Mouse (Mus musculus) frontal cortex, adult 2 months (tissue): ENCODE measurements around the gene Cyb5r4. TPM values are rescaled to one million over a fixed set of nuclear protein-coding genes. Genes with fewer than 3 reads are reported as not detected.
A peak's percentile ranks its signal among the peaks of the same experiment; 100 is the strongest.
"Not testable (repeated sequence)": the region's sequence is repeated elsewhere in the genome, so short reads cannot be mapped to it uniquely, and the experiment has no call there.

ENCODE experiments used
- DNase-seq, 2 experiments: peaks; one replicate each; pipeline ENCODE4 v3.0.0; 2022; ENCODE audit warnings: low spot score in 1 of 2; ENCODE audit errors: extremely low spot score in 1 of 2
- polyA plus RNA-seq: library from polyadenylated mRNA; depleted of rRNA; stranded (reverse); fragments of >200 nt; gene quantifications from 2 replicates; pipeline ENCODE4 v1.2.3, GENCODE M21; 2012; rRNA removed

Gene Cyb5r4
- 31.1 and 34.4 TPM in 2 replicates for polyA plus RNA-seq

DNA sequence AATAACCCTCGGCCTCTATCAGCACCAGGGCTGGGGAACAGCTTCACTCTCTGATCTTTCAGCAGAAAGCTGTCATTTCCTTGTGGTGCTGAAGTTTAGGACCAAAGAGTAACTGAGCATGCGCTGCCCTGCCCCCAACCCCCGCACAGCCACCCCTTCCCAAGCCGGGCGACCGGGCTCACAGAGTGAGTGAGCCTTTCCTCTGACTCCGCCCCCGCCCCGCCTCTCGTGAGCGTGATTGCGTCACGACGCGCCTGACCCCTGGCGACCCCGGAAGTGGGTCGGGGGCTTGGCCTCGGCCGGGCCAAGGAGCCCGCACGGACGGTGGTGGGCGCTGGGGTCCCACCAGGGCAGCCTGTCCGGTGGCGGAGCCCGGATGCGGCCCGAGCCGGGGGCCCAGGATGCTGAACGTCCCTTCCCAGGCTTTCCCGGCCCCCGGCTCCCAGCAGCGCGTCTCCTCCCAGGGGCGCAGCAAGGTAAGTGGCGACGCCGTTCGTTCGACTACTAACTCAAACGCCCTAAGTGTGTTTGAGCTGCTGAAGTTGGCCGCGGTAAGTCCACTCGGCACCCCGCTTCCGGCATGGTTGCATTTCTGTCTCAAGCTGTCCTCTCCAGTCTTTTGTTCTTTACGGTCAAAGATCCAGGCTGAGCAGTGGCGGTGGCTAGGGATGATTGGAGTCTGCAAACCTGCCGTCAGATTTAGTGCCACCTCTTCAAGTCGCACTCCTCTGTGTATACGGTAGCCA, at the start of gene Cyb5r4:
Gene Cyb5r4, plus strand, starts transcription at position 237 of the 746 bp plus-strand sequence.
- DNase-seq = peak; percentile 87 to 96

DNA sequence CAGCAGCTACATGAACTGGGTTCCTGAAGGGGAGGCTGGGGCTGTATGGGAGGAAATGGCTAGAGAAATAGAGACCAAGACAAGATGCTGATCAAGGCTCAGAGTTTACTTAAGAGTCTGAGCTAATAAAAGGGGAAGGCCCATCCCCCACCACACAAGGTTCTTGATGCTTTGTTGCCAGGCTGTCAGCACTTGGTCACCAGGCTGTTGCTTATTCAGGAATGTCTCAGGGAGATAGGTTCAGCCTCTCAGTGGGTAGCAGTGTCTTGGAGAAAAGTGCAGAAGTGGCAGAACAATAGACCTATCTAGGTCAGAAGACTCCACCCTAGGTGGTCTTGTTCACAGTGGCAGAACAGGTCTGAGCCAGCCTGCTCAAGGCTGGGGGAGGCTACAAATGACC, 49.3 kb upstream of the Cyb5r4 start:
- DNase-seq = not testable (repeated sequence)

DNA sequence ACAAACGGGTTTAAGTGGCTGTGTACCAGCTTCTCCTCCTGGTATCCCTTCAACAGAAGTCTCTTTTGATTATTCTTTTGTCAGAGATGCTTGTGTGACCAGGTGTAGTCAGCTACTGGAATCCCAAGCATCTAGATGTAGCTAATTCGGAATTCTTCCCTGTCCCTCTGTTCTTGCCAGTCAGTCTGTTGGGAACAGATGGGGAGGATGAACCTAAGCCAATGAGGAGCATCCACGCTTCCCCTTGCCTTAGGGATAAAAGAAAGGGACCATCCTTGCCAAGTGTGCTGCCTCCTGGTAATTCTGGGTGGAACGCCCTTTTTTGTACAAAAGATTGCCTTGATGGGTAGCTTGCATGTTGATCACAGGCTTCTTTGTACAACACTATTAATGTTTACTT, 48.3 kb upstream of the Cyb5r4 start:
- peak in 1 of 2 experiments; percentile 30 for DNase-seq

GRCm38 (mm10) chr9:86976896-86977295, 44.9 kb upstream of the Cyb5r4 start:
- DNase-seq = peak in 1 of 2 experiments; percentile 43

GRCm38 (mm10) chr9:86978257-86978907, 43.4 kb upstream of the Cyb5r4 start:
- DNase-seq = no peak

GRCm38 (mm10) chr9:86980048-86980447, 41.8 kb upstream of the Cyb5r4 start:
- no peak for DNase-seq

DNA sequence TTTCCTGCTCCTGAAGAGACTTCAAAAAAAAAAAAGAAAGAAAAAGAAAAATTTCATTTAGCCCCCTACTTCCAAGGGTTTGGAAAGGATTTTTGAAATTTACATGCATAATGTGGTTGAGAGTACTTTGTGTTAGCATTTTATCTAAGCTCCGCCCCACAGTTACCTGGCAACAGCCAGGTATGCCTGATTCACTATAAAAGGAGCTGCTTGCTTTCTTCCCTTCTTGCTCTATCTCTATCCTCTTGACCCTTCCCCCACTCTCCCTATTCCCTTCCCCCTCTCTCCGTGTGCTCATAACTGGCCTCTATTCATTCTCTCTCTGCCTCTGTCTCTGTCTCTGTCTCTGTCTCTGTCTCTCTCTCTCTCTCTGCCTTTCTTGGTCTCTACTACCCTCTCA, 40.9 kb upstream of the Cyb5r4 start:
- DNase-seq = no peak

- no peak for DNase-seq
Observed at GRCm38 (mm10) chr9:86981551-86981950, 40.3 kb upstream of the Cyb5r4 start.

- no peak for DNase-seq
Observed at GRCm38 (mm10) chr9:86984583-86984982, 37.2 kb upstream of the Cyb5r4 start.

DNA sequence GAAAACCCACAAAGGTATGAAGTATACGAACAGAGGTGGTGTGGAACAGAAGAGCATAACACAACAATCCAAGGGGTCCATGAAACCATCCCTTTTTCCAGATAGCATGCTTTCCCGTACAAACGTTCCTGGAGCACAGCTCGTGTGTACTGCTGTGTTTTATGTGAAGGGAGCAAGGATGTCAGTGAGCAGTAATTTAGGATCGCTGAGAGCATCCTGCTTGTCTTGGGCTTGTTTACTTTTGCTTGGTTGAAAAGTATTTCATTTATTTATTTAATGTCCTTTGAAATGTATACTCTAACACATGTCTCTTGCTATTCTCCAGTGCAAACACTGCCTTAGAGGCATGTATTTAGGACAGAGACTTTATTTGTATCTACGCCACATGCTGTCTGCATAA, 36.7 kb upstream of the Cyb5r4 start:
- no peak for DNase-seq

- no peak for DNase-seq
Observed at GRCm38 (mm10) chr9:86986703-86987296, 35.0 kb upstream of the Cyb5r4 start.

DNA sequence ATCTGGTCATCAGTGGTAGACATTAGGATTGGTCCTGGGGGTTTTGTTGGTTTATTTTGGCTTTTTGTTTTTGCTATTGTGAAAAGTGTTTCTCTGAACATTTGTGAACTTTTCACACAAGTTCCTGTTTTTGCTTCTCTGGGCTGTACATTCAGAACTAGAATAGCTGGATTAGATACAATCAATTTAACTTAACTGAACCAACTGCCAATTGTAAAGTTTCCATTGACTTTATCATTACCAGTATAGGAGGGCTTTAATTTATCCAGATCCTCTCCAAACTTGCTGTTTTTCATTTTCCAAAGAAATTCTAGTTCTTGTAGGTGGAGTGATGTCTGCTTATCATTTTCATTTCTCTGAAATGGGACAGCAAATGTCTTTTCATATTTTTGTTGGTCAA, 32.0 kb upstream of the Cyb5r4 start:
- DNase-seq = no peak

- DNase-seq = no peak
Observed at GRCm38 (mm10) chr9:86991758-86992157, 30.1 kb upstream of the Cyb5r4 start.

DNA sequence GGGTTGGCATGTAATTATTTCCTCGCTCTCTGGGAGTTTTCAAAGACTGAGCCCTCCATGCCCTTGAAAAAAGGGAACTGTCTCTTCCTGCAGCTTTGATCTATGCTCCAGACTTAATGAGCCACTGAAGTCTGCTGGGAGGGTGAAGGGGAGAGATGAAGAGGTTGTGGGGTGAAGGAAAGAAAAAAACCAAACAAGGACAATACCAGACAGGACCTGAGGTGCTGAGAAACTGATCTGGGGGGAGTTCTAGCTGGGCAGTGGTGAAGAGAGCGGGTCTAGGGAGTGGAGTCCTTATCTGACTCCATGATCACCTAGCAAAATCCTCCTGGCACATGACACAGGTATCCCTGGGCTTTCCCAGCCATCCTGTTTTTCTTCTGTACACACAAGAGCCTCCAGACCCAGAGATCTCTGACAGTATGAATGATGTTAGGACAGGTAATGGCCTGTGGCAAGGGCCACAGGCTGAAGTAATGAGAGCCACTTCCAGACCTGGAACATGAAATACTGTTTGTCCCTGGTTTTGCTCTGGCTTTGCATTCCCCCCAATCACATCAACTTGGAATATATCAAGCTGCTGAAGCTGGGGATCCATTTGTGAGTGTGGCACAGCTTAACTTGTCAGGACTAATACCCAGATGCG, 24.6 kb upstream of the Cyb5r4 start:
- no peak for DNase-seq

GRCm38 (mm10) chr9:86999956-87000582, 21.7 kb upstream of the Cyb5r4 start:
- peak; percentile 63 to 85 for DNase-seq

DNA sequence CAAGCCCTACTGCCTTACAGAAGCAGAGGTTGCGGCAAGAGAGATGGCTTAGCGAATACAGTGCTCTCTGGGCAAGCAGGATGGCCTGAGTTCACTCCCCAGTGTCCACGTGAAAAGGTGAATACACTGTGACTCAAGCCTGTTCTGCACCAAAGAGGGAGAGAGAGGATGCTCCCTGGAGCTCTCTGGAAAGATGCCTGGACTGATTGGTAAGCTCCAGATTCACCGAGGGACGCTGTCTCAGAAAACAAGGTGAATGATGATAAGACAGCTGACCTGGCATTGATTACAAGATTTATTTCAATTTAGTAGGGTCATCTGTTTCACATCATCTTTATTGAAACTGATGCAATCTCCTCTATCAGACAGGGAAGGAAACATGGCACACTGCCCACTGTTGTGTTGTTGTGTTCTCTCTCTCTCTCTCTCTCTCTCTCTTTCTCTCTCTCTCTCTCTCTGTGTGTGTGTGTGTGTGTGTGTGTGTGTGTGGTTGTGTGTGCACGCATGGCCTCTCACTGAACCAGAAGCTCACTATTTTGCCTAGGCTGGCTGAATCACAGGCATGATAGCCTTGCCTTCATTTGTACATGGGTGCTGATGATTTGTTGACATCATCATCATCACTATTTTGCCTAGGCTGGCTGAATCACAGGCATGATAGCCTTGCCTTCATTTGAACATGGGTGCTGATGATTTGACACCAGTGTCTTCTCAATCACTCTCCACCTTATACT, 16.9 kb upstream of the Cyb5r4 start:
- DNase-seq = no peak

GRCm38 (mm10) chr9:87005435-87005779, 16.4 kb upstream of the Cyb5r4 start:
- DNase-seq = no peak

DNA sequence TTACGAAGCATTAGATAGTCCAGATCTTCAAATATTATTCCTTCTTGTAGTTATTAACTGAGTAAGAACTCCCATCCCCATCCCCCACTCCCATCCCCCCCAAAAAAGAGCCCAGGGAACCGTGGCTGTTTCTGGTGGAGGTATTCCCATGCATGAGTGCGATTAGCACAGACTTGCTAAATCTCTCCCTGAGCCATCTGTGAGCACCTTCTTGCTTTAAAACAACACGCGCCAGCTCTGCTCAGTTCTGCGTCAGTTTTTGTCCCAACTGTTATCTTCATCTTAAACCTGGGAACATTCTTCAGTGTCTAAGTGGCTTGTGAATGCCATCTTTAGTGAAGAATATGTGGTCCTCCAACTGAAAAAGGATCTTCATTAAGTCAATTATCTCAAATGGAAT, 13.3 kb upstream of the Cyb5r4 start:
- peak in 1 of 2 experiments; percentile 33 for DNase-seq

- DNase-seq = no peak
Observed at GRCm38 (mm10) chr9:87008919-87009318, 12.9 kb upstream of the Cyb5r4 start.

GRCm38 (mm10) chr9:87015288-87015937, 6.4 kb upstream of the Cyb5r4 start, which contains the start of gene Ripply2:
Ripply2 (plus strand) TSS chr9:87015537.
- peak in 1 of 2 experiments; percentile 52 for DNase-seq
